Mouse (Mus musculus): ENCODE results near the gene Nploc4.

DNA sequence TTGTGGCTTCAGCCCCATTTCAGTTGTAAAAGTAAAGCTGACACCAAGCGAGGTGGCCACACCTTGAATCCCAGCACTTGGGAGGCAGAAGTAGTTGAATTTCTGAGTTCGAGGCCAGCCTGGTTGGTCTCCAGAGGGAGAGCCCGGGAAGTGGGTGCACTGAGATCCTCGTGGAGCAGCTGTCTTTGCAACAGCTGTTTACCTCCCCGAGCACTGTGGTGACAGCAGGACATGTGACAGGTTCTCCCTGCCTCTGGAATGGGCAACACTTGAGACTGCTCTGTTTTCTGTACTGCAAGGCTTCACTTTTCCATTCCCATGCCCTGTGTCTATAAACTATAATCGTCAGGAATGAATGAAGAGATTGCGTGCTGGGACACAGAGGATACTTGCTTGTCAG is 19.7 kb downstream of the Nploc4 start:
- TF ChIP-seq CTCF (IDR thresholded peaks at IDR 0.05; ENCODE audit: low read depth, low read length), result no peak
- TF ChIP-seq POLR2A (IDR thresholded peaks at IDR 0.05; ENCODE audit: extremely low read depth, insufficient read depth, low read length), result no peak
